Mouse (Mus musculus) brain, adult 2 months (tissue): ENCODE data around the gene Ablim1.
A peak's percentile ranks its signal among the peaks of the same experiment; 100 is the strongest.

Experiments used
- DNase-seq: peaks from one replicate; pipeline ENCODE4 v3.0.0; 2011; ENCODE audit warnings: low read depth, low spot score

Gene Ablim1

GRCm38 (mm10) chr19:57077826-57078699, 236.7 kb downstream of the Ablim1 start:
- peak; percentile 67 for DNase-seq

GRCm38 (mm10) chr19:57073450-57073849, 241.3 kb downstream of the Ablim1 start:
- DNase-seq, result no peak

- no peak for DNase-seq
Observed at GRCm38 (mm10) chr19:57072756-57073155, 242.0 kb downstream of the Ablim1 start.

GRCm38 (mm10) chr19:57067108-57067613, 247.6 kb downstream of the Ablim1 start:
- no peak for DNase-seq

- peak; percentile 86 for DNase-seq
Observed at GRCm38 (mm10) chr19:57066313-57066712, 248.4 kb downstream of the Ablim1 start.

- DNase-seq, result peak; percentile 56
Observed at GRCm38 (mm10) chr19:57062746-57063145, 252.0 kb downstream of the Ablim1 start.

GRCm38 (mm10) chr19:57059018-57059580, 255.6 kb downstream of the Ablim1 start:
- no peak for DNase-seq

- no peak for DNase-seq
Observed at GRCm38 (mm10) chr19:57057568-57057967, 257.2 kb downstream of the Ablim1 start.

GRCm38 (mm10) chr19:57055215-57056120, 259.3 kb downstream of the Ablim1 start:
- peak; percentile 86 for DNase-seq

GRCm38 (mm10) chr19:57052959-57053358, 261.8 kb downstream of the Ablim1 start:
- peak; percentile 53 for DNase-seq

- peak; percentile 71 for DNase-seq
Observed at GRCm38 (mm10) chr19:57052016-57052415, 262.7 kb downstream of the Ablim1 start.

GRCm38 (mm10) chr19:57049592-57050090, 265.1 kb downstream of the Ablim1 start:
- DNase-seq, result no peak

- no peak for DNase-seq
Observed at GRCm38 (mm10) chr19:57047671-57048320, 266.9 kb downstream of the Ablim1 start.

- peak; percentile 70 for DNase-seq
Observed at GRCm38 (mm10) chr19:57039258-57039657, 275.5 kb downstream of the Ablim1 start.

GRCm38 (mm10) chr19:57036860-57037259, 277.9 kb downstream of the Ablim1 start:
- DNase-seq, result no peak

GRCm38 (mm10) chr19:57031582-57031981, 283.1 kb downstream of the Ablim1 start:
- peak; percentile 83 for DNase-seq

GRCm38 (mm10) chr19:57029461-57029860, 285.3 kb downstream of the Ablim1 start:
- no peak for DNase-seq

- DNase-seq, result no peak
Observed at GRCm38 (mm10) chr19:57028327-57029179, 286.2 kb downstream of the Ablim1 start.

- DNase-seq, result no peak
Observed at GRCm38 (mm10) chr19:57026501-57026900, 288.2 kb downstream of the Ablim1 start.

GRCm38 (mm10) chr19:57017785-57018179, 296.9 kb downstream of the Ablim1 start:
- no peak for DNase-seq
